Mouse (Mus musculus) central nervous system, embryonic 11.5 days (tissue): ENCODE data around the gene Olfr2. TPM values are rescaled to one million over a fixed set of nuclear protein-coding genes. Genes with fewer than 3 reads are reported as not detected.

ENCODE experiments used
- polyA plus RNA-seq: library from polyadenylated mRNA; depleted of rRNA; stranded (reverse); fragments of >200 nt; gene quantifications from 2 replicates; pipeline ENCODE4 v1.2.3, GENCODE M21; 2012; rRNA removed

The Olfr2 gene
- not detected in 2 replicates for polyA plus RNA-seq

DNA sequence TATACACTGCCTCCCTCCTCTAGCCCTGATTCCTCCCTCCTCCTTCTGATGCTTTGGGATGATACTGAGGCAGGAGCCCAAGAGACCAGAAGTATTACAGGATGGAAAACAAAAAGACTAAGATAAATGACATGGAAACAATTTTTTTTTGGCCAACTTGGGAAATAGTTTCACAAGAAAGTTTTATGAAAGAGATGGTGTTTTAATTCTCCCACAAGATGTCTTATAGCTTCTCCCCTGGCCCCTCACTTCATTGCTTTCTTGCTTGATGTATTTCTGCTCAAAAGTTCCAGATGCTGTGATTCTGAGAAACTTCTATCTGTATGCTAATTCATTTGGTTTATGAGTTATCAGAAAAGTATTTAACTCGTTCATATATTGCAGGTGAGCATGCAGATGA, at the start of gene Olfr2:
Olfr2 (minus strand) TSS at position 101 of the 400 bp plus-strand sequence.

DNA sequence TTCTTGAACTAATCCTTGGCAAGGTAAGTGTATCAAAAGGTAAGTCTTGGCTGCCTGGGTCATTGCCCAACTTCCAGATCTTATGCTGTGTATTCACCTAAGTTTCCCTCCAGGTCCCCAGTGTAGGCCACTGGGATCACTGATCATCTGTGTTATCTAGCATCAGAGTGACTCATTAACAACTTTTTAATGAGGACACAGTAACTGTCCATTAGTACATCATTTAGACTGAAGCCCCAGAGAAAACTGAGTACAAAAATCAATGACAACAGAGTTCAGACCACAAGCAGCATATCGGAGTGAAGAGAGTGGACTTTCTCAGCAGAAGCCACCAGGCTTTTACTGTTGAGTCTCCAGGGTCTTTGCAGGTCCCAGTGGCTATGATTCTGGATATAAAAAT, 25.0 kb upstream of the Olfr2 start, which contains the start of gene Olfr713:
Olfr713 (plus strand) TSS at position 301 of the 400 bp plus-strand sequence.

DNA sequence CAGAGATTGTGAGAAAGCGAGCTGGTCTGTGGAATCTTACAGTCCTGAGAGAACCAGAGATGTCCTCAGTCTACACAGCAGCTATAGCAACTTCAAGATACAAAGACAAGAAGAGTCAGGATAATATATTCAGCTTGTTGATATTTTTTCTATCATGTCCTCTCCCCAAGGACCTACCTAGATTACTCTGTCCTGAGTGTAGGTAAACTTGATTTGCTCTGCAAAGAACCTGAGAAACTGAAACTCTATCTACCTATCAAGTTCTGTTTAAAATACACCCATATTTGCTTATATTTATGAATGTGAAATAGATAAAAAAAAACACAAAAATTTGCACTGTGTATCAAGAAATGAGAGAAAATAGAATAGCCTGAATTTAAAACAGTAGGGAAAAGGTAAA, 30.5 kb downstream of the Olfr2 start, which contains the start of gene Olfr711:
Olfr711 (minus strand) TSS at position 101 of the 400 bp plus-strand sequence.

DNA sequence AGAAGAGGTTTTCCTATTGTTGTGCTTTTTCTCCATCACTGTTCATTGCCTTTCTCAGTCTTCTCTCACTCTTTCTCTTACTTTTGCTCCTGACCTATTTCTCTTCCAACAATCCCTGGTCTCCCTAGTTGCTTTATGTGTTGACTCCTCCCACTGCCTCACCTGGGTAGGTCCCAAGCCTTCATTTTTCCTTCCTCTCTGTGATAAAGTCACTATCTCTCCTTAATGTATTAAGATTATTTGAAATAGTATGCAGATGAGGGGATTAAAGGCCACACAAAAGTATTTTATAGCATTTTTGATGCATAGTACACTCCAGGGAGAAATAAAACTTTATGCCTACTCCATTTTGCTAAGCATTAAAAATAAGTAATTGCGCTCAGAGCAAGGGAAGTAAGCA, 42.0 kb downstream of the Olfr2 start, which contains the start of gene Olfr6:
Olfr6 (minus strand) TSS at position 101 of the 400 bp plus-strand sequence.

DNA sequence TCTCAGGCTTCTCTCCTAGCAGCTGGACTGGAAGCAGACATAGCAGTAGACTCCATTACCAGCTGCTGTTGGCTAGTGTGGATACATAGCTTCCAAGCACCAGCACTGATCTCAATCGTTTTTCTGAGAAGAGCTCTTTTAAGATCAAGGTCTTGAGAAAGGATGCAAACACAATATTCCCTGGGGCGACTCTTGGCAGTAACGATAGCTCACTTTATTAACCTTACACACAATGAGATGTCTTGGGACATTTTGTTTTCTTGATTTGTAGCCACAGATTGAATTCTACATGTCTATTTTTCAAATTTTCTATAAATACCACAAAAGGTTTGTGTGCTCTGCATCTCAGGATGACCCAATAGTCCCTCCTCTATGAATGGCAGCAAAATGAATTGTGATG, 57.7 kb downstream of the Olfr2 start, which contains the start of gene Olfr710:
Olfr710 (minus strand) TSS at position 101 of the 400 bp plus-strand sequence.

Other genes starting within 250 kb of the Olfr2 start
- not detected in 2 replicates for gene Olfr699, start 212.9 kb downstream of the Olfr2 start, polyA plus RNA-seq
- gene Olfr700, start 197.2 kb downstream of the Olfr2 start, polyA plus RNA-seq = not detected in 2 replicates
- gene Olfr701, start 191.9 kb downstream of the Olfr2 start, polyA plus RNA-seq = not detected in 2 replicates
- not detected in 2 replicates for gene Olfr702, start 172.2 kb downstream of the Olfr2 start, polyA plus RNA-seq
- not detected in 2 replicates for gene Olfr703, start 162.7 kb downstream of the Olfr2 start, polyA plus RNA-seq
- not detected in 2 replicates for gene Olfr704, start 142.9 kb downstream of the Olfr2 start, polyA plus RNA-seq
- not detected in 2 replicates for gene Olfr705, start 129.2 kb downstream of the Olfr2 start, polyA plus RNA-seq
- gene Olfr706, start 117.9 kb downstream of the Olfr2 start, polyA plus RNA-seq = not detected in 2 replicates
- not detected in 2 replicates for gene Olfr707, start 104.8 kb downstream of the Olfr2 start, polyA plus RNA-seq
- gene Olfr1532-ps1, start 98.1 kb downstream of the Olfr2 start, polyA plus RNA-seq = not detected in 2 replicates
- not detected in 2 replicates for gene Olfr709-ps1, start 73.9 kb downstream of the Olfr2 start, polyA plus RNA-seq
- not detected in 2 replicates for gene Olfr710, start 57.8 kb downstream of the Olfr2 start, polyA plus RNA-seq
- gene Olfr6, start 42.1 kb downstream of the Olfr2 start, polyA plus RNA-seq = not detected in 2 replicates
- gene Olfr711, start 30.6 kb downstream of the Olfr2 start, polyA plus RNA-seq = not detected in 2 replicates
- not detected in 2 replicates for gene Olfr713, start 25.1 kb upstream of the Olfr2 start, polyA plus RNA-seq
- not detected in 2 replicates for gene Olfr714, start 64.9 kb upstream of the Olfr2 start, polyA plus RNA-seq
- gene Olfr17, start 87.1 kb upstream of the Olfr2 start, polyA plus RNA-seq = not detected in 2 replicates
- not detected in 2 replicates for gene Olfr715b, start 104.3 kb upstream of the Olfr2 start, polyA plus RNA-seq
- not detected in 2 replicates for gene Olfr715, start 125.0 kb upstream of the Olfr2 start, polyA plus RNA-seq
- gene Olfr716, start 132.3 kb upstream of the Olfr2 start, polyA plus RNA-seq = not detected in 2 replicates
- not detected in 2 replicates for gene Nlrp14, start 160.9 kb upstream of the Olfr2 start, polyA plus RNA-seq
- 0.08 and 0.12 TPM in 2 replicates for gene Rbmxl2, start 203.4 kb upstream of the Olfr2 start, polyA plus RNA-seq